Mouse (Mus musculus): ENCODE data around the gene Gfod1. TPM values are rescaled to one million over a fixed set of nuclear protein-coding genes. Genes with fewer than 3 reads are reported as not detected.
A peak's percentile ranks its signal among the peaks of the same experiment; 100 is the strongest.

The Gfod1 gene
- polyA plus RNA-seq, 1 experiment from 2014 or later = 0.18 TPM

GRCm38 (mm10) chr13:43302239-43302638 is 1.7 kb downstream of the Gfod1 start:
- H3K9ac ChIP-seq (ENCODE audit: low read depth, low read length) = no peak overlapping the region
- no peak for ATAC-seq

DNA sequence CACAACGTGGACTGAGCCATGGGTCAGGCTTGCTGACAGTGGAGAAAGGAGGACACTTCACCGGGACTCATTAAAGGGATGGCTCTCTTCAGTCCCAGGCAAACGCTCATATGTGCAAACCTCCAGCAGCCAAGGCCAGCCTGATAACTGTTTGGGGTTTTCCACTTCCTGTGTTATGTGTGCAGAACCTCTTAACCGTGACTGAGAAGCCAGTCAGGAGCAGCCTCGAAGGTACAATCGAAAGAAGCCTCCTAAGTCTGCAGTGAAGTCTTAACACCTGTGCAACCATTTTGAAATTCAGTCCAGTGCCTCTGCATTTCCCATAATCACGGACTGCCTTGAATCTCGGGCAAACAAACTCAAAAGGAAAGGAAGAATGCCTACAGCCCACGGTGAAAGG is 3.1 kb downstream of the Gfod1 start:
- Histone ChIP-seq H3K4me3 (ENCODE audit: low read length) (no peak overlapping the region), H3K9ac (ENCODE audit: low read depth, low read length) (no peak overlapping the region), H3K9me3 (ENCODE audit: control insufficient read depth, low read length) (no peaks in the 10 kb centered on the region), H3K36me3 (ENCODE audit: control insufficient read depth, insufficient read depth, low read length) (no peaks in the 10 kb centered on the region), H3K27me3 (replicated peaks; ENCODE audit: control insufficient read depth, insufficient read depth, low read length) (peaks cover 20% of the 10 kb centered on the region), H3K27ac (ENCODE audit: low read length) (no peak overlapping the region), H3K4me2 (ENCODE audit: low read depth, low read length) (no peak overlapping the region), H3K4me1 (ENCODE audit: control insufficient read depth, insufficient read depth, low read length) (peaks cover 16% of the 10 kb centered on the region)
- no peak for ATAC-seq
- WGBS = 34% methylated on average over 9 of the region's 9 CpGs

More at GRCm38 (mm10) chr13:43302239-43302638, 1.7 kb downstream of the Gfod1 start:
- WGBS = 11% methylated on average over 11 of the region's 11 CpGs
- no peaks in the 10 kb centered on the region for H3K9me3 ChIP-seq (ENCODE audit: control insufficient read depth, low read length)
- H3K36me3 ChIP-seq (ENCODE audit: control insufficient read depth, insufficient read depth, low read length) = no peaks in the 10 kb centered on the region
- H3K4me3 ChIP-seq (ENCODE audit: low read length) = peak overlapping the region; percentile 71
- H3K4me1 ChIP-seq (ENCODE audit: control insufficient read depth, insufficient read depth, low read length) = peaks cover 16% of the 10 kb centered on the region
- peak overlapping the region; percentile 100 for H3K4me2 ChIP-seq (ENCODE audit: low read depth, low read length)
- H3K27ac ChIP-seq (ENCODE audit: low read length) = no peak overlapping the region
- H3K27me3 ChIP-seq (replicated peaks; ENCODE audit: control insufficient read depth, insufficient read depth, low read length) = peaks cover 20% of the 10 kb centered on the region

DNA sequence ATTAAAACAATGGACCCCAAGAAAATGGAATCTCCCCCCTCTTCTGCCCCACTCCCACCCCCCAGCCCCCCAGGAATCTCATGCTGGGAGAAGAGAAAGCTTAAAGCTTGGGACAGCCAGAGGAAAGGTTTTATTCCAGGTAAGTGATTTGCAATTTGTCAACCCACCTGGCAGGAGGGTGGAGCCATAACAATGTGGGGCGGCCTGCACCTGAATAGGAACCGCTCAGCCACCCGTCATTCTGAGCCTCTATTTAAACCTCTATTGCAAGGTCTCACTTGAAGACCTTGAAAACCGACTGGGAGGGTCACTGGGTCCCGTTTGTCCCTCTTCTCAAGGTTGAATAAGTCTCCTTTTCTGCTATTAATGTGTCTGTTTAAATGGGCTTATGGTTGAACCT is 3.6 kb downstream of the Gfod1 start:
- no peak for ATAC-seq
- no peak overlapping the region for H3K27ac ChIP-seq (ENCODE audit: low read length)
- peaks cover 16% of the 10 kb centered on the region for H3K4me1 ChIP-seq (ENCODE audit: control insufficient read depth, insufficient read depth, low read length)
- no peak overlapping the region for H3K4me3 ChIP-seq (ENCODE audit: low read length)
- H3K9ac ChIP-seq (ENCODE audit: low read depth, low read length) = no peak overlapping the region
- 32% methylated on average over 5 of the region's 5 CpGs for WGBS
- no peak overlapping the region for H3K4me2 ChIP-seq (ENCODE audit: low read depth, low read length)
- H3K27me3 ChIP-seq (replicated peaks; ENCODE audit: control insufficient read depth, insufficient read depth, low read length) = peaks cover 17% of the 10 kb centered on the region
- no peaks in the 10 kb centered on the region for H3K36me3 ChIP-seq (ENCODE audit: control insufficient read depth, insufficient read depth, low read length)
- no peaks in the 10 kb centered on the region for H3K9me3 ChIP-seq (ENCODE audit: control insufficient read depth, low read length)

DNA sequence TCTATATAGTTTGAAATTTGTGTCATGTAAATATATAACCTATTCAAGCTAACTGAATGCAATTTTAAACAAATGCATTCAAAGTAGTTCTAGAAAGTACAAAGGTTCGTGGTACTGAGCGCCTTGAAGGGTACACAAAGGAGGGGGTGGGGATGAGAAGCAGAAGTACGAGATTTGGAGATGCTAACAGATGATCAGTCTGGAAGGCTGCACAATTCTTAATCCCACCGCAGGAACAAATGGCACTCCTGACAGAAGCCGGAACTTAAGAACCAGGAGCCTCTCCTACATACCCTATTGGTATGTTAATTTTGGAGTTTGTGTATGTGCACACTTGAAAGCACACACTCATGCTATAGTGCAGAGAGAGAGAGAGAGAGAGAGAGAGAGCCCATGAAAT is 4.8 kb downstream of the Gfod1 start:
- WGBS = 64% methylated on average over 5 of the region's 5 CpGs
- no peak overlapping the region for H3K27ac ChIP-seq (ENCODE audit: low read length)
- no peaks in the 10 kb centered on the region for H3K9me3 ChIP-seq (ENCODE audit: control insufficient read depth, low read length)
- ATAC-seq = no peak
- no peak overlapping the region for H3K9ac ChIP-seq (ENCODE audit: low read depth, low read length)
- H3K27me3 ChIP-seq (replicated peaks; ENCODE audit: control insufficient read depth, insufficient read depth, low read length) = peaks cover 13% of the 10 kb centered on the region
- no peak overlapping the region for H3K4me3 ChIP-seq (ENCODE audit: low read length)
- peaks cover 11% of the 10 kb centered on the region for H3K4me1 ChIP-seq (ENCODE audit: control insufficient read depth, insufficient read depth, low read length)
- H3K36me3 ChIP-seq (ENCODE audit: control insufficient read depth, insufficient read depth, low read length) = no peaks in the 10 kb centered on the region
- H3K4me2 ChIP-seq (ENCODE audit: low read depth, low read length) = no peak overlapping the region

- H3K9ac ChIP-seq (ENCODE audit: low read depth, low read length) = no peak overlapping the region
- peaks cover 11% of the 10 kb centered on the region for H3K27me3 ChIP-seq (replicated peaks; ENCODE audit: control insufficient read depth, insufficient read depth, low read length)
- peaks cover 5% of the 10 kb centered on the region for H3K4me1 ChIP-seq (ENCODE audit: control insufficient read depth, insufficient read depth, low read length)
- H3K36me3 ChIP-seq (ENCODE audit: control insufficient read depth, insufficient read depth, low read length) = no peaks in the 10 kb centered on the region
- no peak overlapping the region for H3K27ac ChIP-seq (ENCODE audit: low read length)
- WGBS = 92% methylated on average over 5 of the region's 5 CpGs
- H3K4me2 ChIP-seq (ENCODE audit: low read depth, low read length) = no peak overlapping the region
- ATAC-seq = no peak
- no peak overlapping the region for H3K4me3 ChIP-seq (ENCODE audit: low read length)
- H3K9me3 ChIP-seq (ENCODE audit: control insufficient read depth, low read length) = no peaks in the 10 kb centered on the region
These were observed 6.4 kb downstream of the Gfod1 start for GRCm38 (mm10) chr13:43297526-43297925.

GRCm38 (mm10) chr13:43296140-43296805 is 7.7 kb downstream of the Gfod1 start:
- no peak for ATAC-seq
- 64% methylated on average over 7 of the region's 7 CpGs for WGBS

DNA sequence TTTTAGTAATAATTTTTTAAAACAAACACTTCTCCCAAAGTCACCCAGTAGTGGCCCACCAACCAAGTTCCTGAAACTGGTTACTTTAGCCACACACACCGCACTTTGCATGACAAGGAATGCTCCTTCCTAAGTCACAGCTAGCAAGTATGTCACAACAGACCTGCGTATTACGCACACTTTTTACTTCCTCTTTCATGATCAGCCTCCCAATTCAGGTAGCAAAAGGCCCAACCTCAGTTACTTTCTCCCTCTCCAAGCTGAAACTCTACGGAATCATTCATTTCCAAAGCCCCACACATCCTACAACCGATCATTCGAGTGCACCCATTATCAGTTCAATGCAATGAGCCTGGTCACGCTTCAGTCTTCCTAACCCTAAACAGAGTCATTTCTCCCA is 8.3 kb downstream of the Gfod1 start:
- H3K9ac ChIP-seq (ENCODE audit: low read depth, low read length) = no peak overlapping the region
- WGBS = 89% methylated on average over 7 of the region's 7 CpGs
- ATAC-seq = no peak

More at GRCm38 (mm10) chr13:43296140-43296805, 7.7 kb downstream of the Gfod1 start:
- Histone ChIP-seq H3K4me2 (ENCODE audit: low read depth, low read length) (no peak overlapping the region), H3K9me3 (ENCODE audit: control insufficient read depth, low read length) (no peaks in the 10 kb centered on the region), H3K27me3 (replicated peaks; ENCODE audit: control insufficient read depth, insufficient read depth, low read length) (peaks cover 3% of the 10 kb centered on the region; the same call in 1 of the 2 replicates), H3K4me3 (ENCODE audit: low read length) (no peak overlapping the region), H3K9ac (ENCODE audit: low read depth, low read length) (no peak overlapping the region), H3K4me1 (ENCODE audit: control insufficient read depth, insufficient read depth, low read length) (no peaks in the 10 kb centered on the region), H3K27ac (ENCODE audit: low read length) (no peak overlapping the region), H3K36me3 (ENCODE audit: control insufficient read depth, insufficient read depth, low read length) (no peaks in the 10 kb centered on the region)

DNA sequence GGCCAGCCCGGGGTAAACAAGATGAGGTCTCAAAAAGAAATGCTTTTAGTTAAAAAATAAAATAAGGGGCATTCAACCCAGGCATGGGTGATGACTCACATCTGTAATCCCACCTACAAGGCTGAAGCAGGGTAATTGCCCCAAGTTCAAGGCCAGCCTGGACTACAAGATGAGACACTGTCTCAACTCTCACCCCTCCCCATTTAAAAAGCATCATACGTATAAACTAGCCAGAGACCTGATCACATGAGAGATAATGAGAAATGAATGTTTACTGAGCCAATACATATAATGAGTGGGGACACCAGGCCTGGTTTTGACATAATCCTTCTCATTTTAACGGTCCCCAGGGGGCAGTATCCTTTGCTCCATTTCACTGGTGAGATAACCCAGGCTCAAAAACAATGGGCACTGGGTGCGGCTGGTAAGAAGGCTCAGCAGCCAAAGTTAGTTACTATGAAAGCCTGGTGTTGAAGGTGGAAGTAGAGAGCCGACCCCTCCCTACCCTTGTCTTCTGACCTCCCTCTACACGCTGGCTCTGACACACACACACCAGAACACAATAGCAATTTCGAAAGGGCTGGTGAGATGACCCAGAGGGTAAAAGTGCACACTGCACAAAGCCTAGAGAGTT is 8.9 kb downstream of the Gfod1 start:
- Histone ChIP-seq H3K36me3 (ENCODE audit: control insufficient read depth, insufficient read depth, low read length) (no peaks in the 10 kb centered on the region), H3K27ac (ENCODE audit: low read length) (no peak overlapping the region), H3K9me3 (ENCODE audit: control insufficient read depth, low read length) (no peaks in the 10 kb centered on the region), H3K4me1 (ENCODE audit: control insufficient read depth, insufficient read depth, low read length) (no peaks in the 10 kb centered on the region), H3K4me3 (ENCODE audit: low read length) (no peak overlapping the region), H3K4me2 (ENCODE audit: low read depth, low read length) (no peak overlapping the region), H3K9ac (ENCODE audit: low read depth, low read length) (no peak overlapping the region), H3K27me3 (replicated peaks; ENCODE audit: control insufficient read depth, insufficient read depth, low read length) (peaks cover 3% of the 10 kb centered on the region; the same call in 1 of the 2 replicates)
- WGBS = 70% methylated on average over 7 of the region's 7 CpGs
- ATAC-seq = no peak

More for the DNA sequence above, 8.3 kb downstream of the Gfod1 start:
- Histone ChIP-seq H3K27ac (ENCODE audit: low read length) (no peak overlapping the region), H3K27me3 (replicated peaks; ENCODE audit: control insufficient read depth, insufficient read depth, low read length) (peaks cover 3% of the 10 kb centered on the region; the same call in 1 of the 2 replicates), H3K4me1 (ENCODE audit: control insufficient read depth, insufficient read depth, low read length) (no peaks in the 10 kb centered on the region), H3K4me2 (ENCODE audit: low read depth, low read length) (no peak overlapping the region), H3K4me3 (ENCODE audit: low read length) (no peak overlapping the region), H3K36me3 (ENCODE audit: control insufficient read depth, insufficient read depth, low read length) (no peaks in the 10 kb centered on the region), H3K9me3 (ENCODE audit: control insufficient read depth, low read length) (no peaks in the 10 kb centered on the region)

GRCm38 (mm10) chr13:43292892-43293291 is 11.1 kb downstream of the Gfod1 start:
- H3K27me3 ChIP-seq (replicated peaks; ENCODE audit: control insufficient read depth, insufficient read depth, low read length) = no peaks in the 10 kb centered on the region
- ATAC-seq = peak; percentile 85
- WGBS = 58% methylated on average over 4 of the region's 4 CpGs
- no peak overlapping the region for H3K4me3 ChIP-seq (ENCODE audit: low read length)
- H3K27ac ChIP-seq (ENCODE audit: low read length) = no peak overlapping the region
- no peaks in the 10 kb centered on the region for H3K4me1 ChIP-seq (ENCODE audit: control insufficient read depth, insufficient read depth, low read length)
- no peak overlapping the region for H3K4me2 ChIP-seq (ENCODE audit: low read depth, low read length)
- H3K36me3 ChIP-seq (ENCODE audit: control insufficient read depth, insufficient read depth, low read length) = no peaks in the 10 kb centered on the region
- H3K9ac ChIP-seq (ENCODE audit: low read depth, low read length) = no peak overlapping the region
- H3K9me3 ChIP-seq (ENCODE audit: control insufficient read depth, low read length) = no peaks in the 10 kb centered on the region
